Mouse (Mus musculus) CD4-positive, CD25-positive, alpha-beta regulatory T cell, adult 2 months (primary cell): ENCODE results near the gene Prap1.

ENCODE experiments used
- DNase-seq: peaks from one replicate; pipeline ENCODE4 v3.0.0-alpha.2; 2012; ENCODE audit warnings: low read depth, low spot score

Prap1 gene

DNA sequence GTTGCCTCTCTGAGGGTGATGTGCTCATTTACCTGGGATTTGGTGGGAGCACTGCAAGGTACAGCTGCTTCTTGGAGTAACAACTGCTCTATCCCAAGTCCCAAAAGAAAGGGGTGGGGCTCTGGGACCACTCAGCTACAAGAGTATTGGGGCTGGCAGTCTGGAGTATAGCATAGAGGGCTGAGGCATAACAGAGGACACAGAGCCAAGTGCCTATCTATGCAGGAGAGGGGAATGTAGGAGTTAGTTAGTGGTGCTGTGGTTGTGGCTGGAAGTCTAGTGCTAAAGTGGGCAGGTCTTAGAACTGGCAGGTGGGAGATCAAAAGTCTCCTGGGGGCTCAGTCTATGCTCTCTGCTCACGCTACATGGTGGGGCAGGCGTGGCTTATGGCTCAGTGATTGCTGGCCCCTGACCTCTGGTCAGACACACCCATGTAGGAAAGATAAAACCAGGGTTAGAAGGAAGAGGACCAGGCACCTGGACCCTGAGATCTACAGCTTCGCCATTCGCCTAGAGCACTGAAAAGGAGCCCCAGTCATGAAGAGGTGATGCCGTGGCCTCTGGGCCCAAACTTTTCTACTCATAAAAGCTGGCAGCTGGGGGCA lies at the start of gene Prap1:
TSS of gene Prap1 (plus strand) at position 472 of the 605 bp plus-strand sequence.
- no peak for DNase-seq

DNA sequence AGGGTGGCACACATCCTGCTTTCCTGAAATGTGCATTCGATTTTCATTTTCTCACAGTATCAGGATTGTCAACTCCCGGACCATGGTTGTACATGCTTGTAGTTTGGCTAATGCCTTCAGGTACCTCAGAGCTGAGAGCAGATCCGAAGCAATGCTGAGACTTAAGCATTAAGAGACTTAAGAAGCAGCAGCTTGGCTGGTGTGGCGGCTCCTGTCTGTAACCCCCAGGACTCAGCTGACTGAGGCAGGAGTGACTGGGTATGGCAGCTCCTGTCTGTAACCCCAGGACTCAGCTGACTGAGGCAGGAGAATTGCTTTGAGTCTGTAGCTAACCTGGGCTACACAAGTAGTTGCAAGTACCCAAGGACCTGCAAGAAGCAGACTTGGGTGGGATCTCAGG lies 47.6 kb upstream of the Prap1 start:
- no peak for DNase-seq

DNA sequence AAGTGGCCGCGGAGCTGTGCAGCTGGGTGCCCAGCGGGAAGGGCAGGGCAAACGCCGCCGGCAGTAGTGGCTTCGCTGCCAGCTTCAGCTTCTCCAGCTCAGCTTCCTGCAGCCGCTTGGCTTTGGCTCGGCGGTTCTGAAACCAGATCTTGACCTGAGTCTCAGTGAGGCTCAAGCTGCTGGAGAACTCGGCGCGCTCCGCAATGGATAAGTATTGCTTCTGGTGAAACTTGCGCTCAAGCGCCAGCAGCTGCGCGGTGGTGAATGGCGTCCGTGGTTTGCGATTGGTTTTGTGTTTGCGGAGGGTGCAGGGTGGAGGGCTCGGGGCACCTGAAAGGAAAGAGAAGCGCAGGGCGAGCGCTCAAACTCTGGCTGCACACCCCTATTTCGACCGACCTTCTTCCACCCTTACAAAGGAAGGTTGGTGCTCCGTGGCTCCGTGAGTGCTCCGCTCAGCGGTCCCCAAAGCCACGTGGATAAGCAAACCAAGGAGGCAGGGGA lies 45.3 kb upstream of the Prap1 start:
- no peak for DNase-seq

DNA sequence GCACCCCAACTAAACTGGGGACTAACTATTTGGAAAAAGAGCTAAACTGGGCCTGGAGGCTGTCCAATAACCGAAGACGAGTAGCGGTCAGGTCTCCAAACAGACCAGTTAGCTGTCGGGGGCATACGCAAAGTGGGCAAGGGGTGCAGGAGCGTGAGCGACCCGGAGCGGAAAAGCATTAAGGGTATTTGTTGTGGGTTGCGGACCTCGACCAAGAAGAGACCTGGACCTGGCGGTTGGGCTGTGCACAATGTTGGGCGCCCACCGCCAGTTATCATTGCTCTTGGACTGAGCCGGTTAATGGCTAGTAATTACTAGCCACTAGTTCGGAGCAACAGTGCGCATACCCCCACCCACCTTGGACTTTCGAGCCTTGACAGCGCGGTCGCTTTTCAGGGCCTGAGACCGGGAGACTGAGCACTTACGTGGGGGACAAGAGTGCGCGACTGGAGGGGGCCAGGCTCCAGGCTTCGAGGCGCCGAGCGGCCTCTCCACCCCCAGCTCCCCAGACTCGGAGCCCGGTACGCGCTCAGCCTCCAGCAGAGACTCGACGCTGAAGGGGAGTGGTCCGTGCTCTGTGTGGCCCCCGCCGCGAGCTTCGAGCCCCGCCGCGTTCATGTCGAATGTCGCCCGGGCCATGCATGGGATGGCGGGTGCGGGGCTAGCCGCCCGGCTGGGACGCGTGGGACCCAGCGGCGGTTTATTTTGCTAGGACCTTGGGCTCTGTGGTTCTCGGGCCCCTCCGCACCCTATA lies 44.7 kb upstream of the Prap1 start, which contains the start of gene Msx3:
TSS of gene Msx3 (minus strand) at position 729 of the 754 bp plus-strand sequence.
- DNase-seq: no peak

DNA sequence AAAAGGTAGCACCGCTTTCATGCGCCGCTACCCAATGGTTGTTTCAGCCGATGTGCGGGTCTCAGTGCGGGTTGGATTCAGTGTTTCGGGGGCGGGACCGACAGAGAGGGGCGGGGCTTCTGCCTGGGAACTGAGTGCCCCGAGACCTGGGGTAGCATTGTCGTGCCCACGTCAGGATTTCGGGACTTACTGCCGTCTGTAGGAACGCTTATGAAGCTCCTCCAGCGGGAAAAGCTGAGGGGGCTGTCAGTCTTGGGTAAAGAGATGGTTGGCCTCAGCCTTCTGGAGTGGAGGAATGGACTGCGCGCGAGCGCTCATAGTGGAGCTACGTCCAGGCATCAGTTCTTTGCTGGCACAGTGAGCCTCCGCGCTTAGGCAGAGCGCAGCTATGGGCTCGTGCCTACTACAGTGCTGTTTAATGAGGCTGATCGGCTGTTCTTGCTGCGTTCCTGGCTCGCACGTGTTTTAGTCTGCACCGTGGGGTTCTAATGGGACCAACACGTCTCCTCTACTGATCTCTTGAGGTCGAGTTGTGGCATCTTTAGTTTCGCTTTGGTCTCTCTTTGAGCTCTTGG lies 44.0 kb upstream of the Prap1 start:
- peak; percentile 48 for DNase-seq

DNA sequence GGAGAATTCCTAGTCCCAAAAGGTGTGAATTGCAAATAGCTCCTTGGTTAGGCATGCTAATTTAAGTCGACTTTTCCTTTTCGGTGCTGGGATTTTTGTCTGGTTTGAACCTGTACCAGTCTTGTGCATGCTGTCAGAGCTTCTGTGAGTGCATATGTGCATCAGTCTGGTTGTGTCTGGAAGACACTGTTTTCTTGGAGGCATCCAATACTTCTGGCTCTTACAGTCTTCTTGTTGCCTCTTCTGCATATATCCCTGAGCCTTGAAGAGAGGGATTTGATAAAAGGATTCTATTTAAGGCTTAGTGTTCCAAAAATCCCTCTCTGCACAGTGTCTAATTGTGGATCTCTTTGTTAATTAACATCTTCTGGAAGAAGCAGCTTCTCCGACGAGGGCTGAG lies 39.1 kb upstream of the Prap1 start:
- DNase-seq: no peak

DNA sequence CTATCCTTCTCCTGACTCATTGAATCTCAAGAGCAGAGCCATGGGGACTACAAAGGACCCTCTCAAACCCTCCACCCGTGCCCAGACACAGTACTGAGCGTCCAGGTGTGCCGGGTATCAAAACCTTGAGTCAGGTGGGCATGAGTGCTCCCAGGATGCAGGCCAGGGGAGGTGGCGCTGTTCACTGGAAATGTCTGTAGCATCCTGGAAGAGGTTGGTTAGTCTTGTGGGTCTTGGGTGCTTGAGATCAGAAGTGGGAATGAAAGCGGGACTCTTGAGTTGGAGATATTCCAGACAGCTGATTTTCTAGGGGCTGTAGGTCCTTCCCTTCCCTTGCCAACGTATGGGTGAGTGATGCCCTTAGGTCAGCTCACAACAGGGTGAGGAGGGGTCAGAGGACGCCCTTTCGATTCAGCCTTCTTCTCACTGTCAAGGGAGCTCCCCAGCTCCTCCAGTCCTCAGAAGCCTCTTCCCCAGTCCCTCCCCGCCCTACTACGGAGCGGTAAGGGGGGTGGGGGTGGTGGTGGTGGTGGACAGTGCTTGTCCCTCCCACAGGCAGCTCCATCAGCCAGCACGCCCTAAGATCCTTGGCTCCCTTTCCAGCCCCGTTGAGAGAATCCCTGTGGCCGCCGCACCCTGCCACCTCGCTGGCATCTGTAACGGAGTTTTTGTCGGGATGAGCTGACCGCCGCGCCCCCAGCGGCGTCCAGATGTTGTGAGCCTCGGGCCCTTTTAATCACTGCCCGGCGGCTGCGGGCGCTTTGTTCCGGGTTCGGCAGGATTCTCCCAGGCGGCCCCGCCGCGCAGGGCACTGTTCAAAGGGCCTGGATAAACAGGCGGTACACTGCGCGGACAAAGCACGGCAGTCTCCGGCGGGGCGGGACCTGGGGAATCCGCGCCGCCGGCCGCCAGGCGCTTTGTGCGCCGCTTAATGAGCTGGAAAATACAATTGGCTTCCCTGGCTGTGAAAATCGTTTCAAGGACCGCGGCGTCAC lies 35.5 kb upstream of the Prap1 start:
- DNase-seq: no peak

DNA sequence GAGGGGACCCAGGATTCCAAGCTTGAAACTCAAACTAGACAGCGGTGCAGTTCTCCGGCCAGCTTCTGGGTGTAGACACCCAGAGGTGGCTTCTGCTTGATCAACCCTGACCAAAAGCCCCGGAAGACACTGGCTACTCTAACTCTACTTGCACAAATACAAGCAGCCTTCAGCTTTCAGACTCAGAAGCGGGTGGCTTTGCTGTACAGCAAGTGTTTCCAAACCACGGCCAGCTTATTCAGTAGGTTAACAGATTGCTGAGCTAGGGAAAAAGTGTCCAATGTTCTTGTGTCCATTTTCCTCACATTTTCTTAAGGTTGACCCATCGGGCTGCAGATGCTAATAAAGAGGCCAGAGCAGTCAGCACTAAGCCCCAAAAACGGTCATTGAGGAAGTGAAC lies 34.7 kb upstream of the Prap1 start:
- no peak for DNase-seq

DNA sequence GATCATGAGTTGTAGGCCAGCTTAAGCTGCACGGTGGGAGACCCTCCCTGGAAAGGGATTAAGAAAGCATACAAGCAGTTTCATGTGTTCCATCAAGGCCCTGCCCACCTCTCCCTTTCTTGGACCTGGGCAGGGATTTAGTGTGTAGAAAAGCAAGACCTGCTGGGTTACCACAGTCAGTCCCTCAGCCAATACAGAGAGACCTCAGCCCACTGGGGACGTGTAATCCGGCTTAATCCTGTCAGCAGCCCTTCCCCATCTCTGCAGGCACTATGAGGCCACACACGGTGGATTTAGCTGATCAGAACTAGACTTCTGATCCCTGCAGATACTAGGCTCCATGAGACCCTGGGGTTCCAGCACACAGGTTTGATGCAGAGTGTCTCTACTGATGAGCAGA lies 33.6 kb upstream of the Prap1 start:
- no peak for DNase-seq

DNA sequence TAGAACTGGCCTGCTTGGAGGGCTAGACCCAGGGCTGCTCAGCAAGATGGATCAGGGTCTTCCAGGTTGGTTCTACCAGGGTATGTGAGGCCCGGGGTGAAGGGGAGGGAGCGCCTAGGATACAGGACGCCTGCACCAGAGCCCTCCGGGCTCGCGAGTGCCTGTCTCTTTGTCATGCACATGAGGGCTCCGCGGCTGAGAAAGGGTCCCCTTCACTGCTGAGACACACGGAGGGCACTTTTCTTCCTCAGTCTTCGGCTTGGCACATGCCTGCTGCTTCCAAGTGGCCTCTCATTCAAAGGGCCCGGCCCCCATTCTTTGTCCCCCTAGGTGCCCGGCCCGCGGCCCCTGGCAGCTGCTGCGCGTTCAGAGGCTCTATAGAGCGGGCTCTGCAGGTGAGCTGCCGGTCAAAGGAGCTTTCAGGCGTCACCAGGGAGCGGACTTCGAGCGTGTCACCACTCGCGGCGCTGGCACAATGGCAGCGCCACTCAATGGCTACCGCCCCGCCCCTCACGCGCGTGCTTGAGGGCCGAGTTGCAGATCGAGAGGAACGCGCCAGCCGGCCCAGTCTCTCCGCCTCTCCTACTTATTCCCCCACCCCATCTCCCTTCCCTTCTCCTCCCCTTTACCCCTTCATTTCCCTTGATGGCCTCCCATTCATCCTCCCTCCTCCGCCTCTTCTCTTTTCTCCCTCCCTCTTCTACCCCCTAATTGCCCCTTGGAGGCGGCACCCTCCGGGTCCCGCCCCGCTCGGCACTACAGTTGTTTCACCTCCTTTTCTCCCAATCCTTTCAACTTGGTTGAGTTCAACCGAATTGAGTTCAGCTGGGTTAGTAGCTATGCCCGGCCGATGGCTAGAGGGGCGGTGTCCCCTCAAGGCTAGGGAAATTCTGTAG lies 32.0 kb upstream of the Prap1 start:
- peak; percentile 29 for DNase-seq

DNA sequence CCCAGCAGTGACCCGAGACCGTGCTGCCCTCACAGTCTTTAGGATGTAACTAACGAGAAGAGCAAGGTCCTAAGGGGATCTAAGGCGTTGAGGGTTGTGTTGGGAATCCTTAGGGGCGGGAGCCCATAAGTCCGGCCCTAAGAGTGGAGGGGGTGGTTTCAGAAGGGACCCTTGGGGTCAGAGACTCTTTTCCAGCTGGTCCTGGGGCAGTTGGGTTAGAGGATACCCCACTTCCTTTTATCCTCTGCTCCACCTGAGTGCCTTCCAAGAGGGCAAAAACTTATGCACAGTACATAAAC lies 31.4 kb upstream of the Prap1 start:
- DNase-seq: no peak

DNA sequence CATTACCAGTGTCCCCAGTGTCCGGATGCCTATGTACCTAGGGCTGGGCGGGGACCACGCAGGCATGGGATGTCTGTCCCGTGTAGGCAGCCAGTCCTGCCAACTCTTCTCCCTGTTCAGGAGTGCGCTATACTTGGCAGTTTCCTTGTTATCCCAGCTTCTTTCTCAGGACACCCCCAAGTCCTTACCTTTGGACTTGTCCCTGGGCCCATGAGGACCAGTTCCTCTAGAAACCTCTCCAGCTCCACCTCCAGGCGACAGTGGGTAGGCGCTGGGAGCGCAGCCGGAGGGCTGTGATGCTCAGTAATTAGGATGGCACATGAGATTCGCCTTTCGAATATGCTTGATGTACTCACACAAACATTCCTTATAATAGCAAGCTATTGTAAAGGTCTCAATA lies 30.9 kb upstream of the Prap1 start:
- DNase-seq: peak; percentile 34

DNA sequence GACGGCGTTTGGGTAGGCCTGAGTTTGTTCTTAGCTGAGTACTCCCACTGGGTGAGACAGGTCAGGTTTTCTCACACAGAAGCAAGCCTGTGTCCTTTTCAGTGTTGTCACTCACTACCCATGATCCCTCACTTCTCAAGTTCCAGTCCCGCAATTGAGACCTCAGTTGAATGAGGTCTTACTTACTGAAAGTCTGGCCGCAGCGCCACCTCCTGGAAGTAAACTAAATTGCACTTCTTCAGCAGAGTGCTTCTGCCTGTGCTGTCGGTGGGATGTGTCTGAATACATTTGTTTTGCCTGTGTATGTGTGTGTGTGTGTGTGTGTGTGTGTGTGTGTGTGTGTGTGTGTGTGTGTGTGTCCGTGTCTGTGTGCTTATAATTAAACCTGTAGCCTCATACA lies 30.1 kb upstream of the Prap1 start:
- DNase-seq: peak; percentile 85

DNA sequence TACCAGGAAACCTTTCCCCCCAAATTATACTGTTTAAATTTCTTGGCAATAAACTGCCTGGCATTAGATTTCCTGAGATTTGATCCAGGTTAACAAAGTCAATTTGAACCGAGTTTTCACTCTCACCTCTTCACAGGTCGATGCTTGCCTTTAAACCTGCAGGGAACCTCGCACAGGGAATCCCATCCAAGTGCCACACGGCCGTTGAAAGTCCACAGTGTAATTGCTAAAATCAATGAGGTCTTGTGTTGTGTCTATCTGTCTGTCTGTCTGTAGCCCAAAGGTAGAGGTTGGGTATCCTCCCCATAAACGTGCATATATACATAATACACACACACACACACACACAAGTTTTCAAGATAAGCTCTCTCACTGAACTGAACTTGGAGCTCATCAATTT lies 25.8 kb upstream of the Prap1 start:
- no peak for DNase-seq

DNA sequence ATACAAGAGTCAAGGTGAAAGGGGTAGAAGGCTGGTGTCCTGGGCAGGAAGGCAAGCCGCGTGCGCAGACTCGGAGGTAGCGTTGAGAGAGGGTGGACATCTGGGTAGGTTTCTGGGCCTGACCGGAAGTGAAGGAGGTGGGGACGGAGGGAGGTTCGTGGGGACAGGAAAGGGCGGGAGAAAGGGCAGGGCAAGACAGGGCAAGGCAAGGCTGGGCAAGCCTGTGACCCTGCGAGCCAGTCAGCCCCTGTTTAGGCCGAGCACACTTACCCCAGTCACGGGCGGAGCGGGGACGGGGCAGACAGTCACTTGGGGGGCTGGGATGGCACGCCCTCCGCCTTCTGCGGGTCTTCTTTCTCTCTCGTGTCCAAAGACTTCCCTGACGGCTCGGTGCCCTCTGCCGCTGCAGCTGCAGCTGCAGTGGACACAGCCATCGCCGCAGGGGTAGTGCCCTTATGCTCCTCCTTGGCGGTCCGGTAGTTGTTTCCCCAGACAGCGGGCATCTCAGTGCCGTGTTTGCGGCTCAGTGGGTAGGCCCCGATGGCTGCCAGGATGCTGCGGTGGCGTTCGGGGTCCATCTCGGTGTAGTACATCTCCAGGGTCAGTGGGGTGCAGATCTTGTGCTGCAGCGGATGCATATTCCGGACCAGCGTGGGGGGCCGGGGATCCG lies 23.0 kb upstream of the Prap1 start:
- DNase-seq: no peak

DNA sequence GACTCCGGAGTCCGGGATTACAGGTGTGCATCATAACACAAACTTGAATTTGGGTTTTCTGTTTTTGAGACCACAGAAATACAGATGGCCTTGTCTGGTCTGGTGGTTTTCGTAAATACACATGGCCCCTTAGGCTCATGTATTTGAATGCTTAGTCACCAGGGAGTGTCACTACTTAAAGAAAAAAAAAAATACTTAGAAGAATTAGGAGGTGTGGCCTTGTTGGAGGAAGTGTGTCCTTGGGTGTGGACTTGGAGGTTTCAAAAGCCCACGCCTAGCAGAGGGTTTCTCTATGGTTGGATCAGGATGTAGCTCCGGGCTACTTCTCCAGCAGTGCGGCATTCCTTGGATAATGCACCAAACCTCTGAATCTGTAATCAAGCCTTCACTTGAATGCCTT lies 15.5 kb upstream of the Prap1 start:
- DNase-seq: no peak

DNA sequence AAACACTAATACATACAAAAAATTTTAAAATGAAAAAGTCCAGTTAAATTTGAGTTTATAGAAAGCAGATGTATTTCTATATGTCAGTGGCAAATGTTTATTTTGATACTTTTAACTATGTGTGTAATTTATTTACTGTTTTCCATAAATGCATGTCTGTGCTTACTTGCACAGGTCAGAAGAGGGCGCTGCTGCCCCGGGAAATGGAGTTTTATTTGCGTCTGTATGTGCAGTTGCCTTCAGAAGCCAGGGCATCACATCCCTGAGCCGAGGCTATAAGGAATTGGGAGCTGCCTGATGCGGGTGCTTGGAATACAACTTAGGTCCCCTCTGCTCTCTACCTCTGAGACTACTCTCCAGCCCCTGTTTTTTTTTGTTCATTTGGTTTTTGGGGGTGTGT lies 14.5 kb upstream of the Prap1 start:
- peak; percentile 84 for DNase-seq

DNA sequence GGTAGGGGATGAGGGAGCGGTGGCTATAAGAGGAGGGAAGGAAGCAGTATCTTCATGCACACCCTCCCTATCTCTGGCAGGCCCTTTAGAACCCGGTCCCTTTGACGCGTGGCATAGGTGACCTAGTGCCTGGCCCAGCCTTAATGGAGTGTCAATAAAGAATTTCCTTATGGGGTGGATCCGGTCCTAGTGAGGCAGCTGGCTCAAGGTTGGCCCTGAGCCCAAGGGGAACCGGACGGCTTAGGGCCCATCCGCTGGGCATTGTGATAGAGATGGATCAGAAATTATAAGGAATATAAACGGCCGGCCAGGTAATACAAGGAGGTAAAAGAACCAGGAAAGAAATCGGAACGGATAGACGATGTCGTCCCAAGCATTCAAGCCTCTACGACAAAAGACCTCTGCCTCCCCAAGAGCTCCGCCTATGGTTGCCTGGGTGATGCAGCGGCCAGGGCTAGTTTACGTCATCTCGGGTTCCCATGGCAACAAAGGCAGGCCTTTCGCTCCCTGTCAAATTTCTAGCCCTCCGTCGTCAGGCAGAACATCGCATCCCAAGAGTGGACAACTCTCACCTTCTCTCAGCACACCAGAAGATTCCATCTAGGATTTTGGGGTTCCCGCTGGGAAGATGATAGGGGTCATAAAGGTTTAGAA lies 12.6 kb upstream of the Prap1 start:
- DNase-seq: peak; percentile 79

DNA sequence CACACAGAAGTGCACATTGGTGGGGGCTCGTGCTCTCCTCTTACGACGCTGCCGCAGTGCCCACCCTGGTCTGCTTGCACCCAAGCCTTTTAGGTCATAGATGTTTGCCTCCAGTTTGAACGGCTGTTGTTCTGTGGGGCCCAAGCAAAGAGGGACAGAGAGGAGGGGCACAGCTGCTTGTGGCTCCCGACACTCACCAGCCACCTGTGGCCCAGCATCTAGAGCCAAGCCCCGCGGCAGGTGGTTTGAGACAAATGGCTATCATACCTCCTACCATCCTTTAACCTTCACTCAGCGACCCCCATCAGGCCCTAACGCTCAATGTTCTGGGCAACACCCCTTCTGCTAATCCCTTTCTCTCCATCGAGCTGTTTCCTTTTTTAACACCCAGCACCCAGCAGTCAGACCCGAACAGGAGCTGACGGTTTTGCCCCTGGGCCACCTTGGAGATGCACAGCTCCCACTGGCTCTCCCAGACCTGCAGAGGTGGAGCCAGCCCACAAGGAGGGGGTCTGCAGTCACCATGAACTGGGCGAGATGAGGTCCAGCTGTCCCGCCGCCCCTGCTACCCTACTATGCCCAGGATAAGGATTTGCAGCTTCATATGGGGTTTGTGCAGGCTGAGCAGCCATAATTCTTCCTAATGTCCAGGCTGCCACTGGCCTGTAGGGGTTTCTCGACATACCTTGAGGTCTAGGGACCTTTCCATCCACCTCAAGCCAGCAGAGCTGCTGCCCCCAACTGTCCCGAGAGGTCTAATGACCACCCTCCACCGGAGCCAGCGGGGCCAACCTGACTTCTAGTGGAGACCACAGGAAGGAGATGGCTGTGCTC lies 11.6 kb upstream of the Prap1 start:
- DNase-seq: no peak
